Comparison of ENCODE assay signal across 24 mouse cellular contexts in the genomic region with DNA sequence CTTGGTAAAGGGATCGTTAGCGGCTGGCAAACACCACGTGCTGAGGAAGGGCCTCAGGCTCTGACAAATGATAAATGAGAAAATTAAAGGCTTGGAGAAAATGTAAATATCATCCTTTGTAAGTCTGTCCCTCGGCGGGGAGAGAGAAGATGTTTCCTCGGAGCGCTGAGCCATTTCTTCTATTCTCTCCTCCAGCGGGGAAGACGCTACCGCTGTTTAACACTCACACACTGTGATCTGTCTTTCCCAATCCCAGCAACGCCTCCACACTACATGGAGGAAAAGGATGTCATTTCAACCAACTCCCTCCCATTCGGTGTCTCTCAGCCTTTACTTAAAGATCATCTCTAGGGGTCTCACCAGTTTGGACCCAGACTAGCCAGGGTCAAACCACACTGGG.
A peak's percentile ranks its signal among the peaks of the same experiment; 100 is the strongest.
DNase-seq lines count a peak whose midpoint lies in the region; ATAC-seq lines count a peak whose summit lies in the region.
"Had no signal": no experiment of that assay in that cellular context is flagged by ENCODE, and none has a peak within 500 bp of the region (broad histone marks: within the 10 kb centered on the region; RNA-seq: fewer than 3 reads in every experiment).

No protein-coding gene starts in this region.

- peak overlapping the region; percentile 11; the same call in 1 of the 2 replicates for H3K27ac ChIP-seq in midbrain, embryonic 16.5 days (ENCODE audit: low read length)
- H3K27ac ChIP-seq: forebrain, embryonic 13.5 days; heart, embryonic 13.5 days; neural tube, embryonic 15.5 days had no signal

- DNase-seq in frontal cortex, postnatal 36 days (ENCODE audit: low spot score in 2 of 2) = peak; percentile 36
- DNase-seq in frontal cortex, postnatal 10 days (ENCODE audit: low spot score in 2 of 2) = no peak
- DNase-seq in left cerebral cortex, postnatal 25 days (ENCODE audit: low spot score in 2 of 2) = peak; percentile 37 to 72
- no peak for DNase-seq in left cerebral cortex, postnatal 4 days
- DNase-seq in right cerebral cortex, postnatal 25 days = peak; percentile 36
- DNase-seq in right cerebral cortex, postnatal 4 days = no peak
- DNase-seq in lung, postnatal 14 days = no peak
- DNase-seq: adrenal gland, postnatal 25 days; B cell, adult 2 months; cerebellum, adult 18-20 months; cerebellum, postnatal 25 days; gastrocnemius, postnatal 10 days; heart, adult 18-20 months; kidney, adult 8-10 months; kidney, postnatal 14 days; liver; spleen, adult 18-20 months; thymus, adult 18-20 months; thymus, postnatal 4 days had no signal

- H3K4me2 ChIP-seq in midbrain, embryonic 16.5 days (ENCODE audit: low read length) = no peak overlapping the region
- H3K4me2 ChIP-seq: forebrain, embryonic 13.5 days; heart, embryonic 13.5 days; neural tube, embryonic 15.5 days had no signal

- no peaks in the 10 kb centered on the region for H3K9me3 ChIP-seq in midbrain, embryonic 16.5 days (replicated peaks; ENCODE audit: control insufficient read depth, low read length, poor library complexity, severe bottlenecking)
- H3K9me3 ChIP-seq: forebrain, embryonic 13.5 days; heart, embryonic 13.5 days; megakaryocyte, embryonic 14.5 days; neural tube, embryonic 15.5 days had no signal

- no peak for ATAC-seq in midbrain, embryonic 16.5 days
- ATAC-seq: forebrain, embryonic 13.5 days had no signal

- no peaks in the 10 kb centered on the region for H3K27me3 ChIP-seq in midbrain, embryonic 16.5 days (ENCODE audit: control insufficient read depth, insufficient read depth, low read depth, low read length)
- H3K27me3 ChIP-seq: forebrain, embryonic 13.5 days; heart, embryonic 13.5 days; neural tube, embryonic 15.5 days had no signal

- 39% methylated on average over 12 of the region's 12 CpGs for WGBS in midbrain, embryonic 16.5 days

- H3K9ac ChIP-seq in midbrain, embryonic 16.5 days (ENCODE audit: low read depth, low read length) = no peak overlapping the region
- H3K9ac ChIP-seq: forebrain, embryonic 13.5 days; heart, embryonic 13.5 days; neural tube, embryonic 15.5 days had no signal

- peaks cover 15% of the 10 kb centered on the region for H3K4me1 ChIP-seq in midbrain, embryonic 16.5 days (ENCODE audit: control insufficient read depth, insufficient read depth, low read length)

- H3K36me3 ChIP-seq in midbrain, embryonic 16.5 days (ENCODE audit: control insufficient read depth, insufficient read depth, low read length) = no peaks in the 10 kb centered on the region
- H3K36me3 ChIP-seq: heart, embryonic 13.5 days; neural tube, embryonic 15.5 days had no signal

- intact Hi-C loops in left cerebral cortex, postnatal 25 days (cut with DNase I) = no loop called here
- intact Hi-C loops in left cerebral cortex, postnatal 4 days (cut with DNase I) = no loop called here

- no peak overlapping the region for H3K4me3 ChIP-seq in midbrain, embryonic 16.5 days (ENCODE audit: low read depth, low read length)
- H3K4me3 ChIP-seq: forebrain, embryonic 13.5 days; heart, embryonic 13.5 days; megakaryocyte, embryonic 14.5 days; neural tube, embryonic 15.5 days had no signal

Comparison
In these comparisons a context has a peak if more than half of its experiments do, and no peak if none do; other contexts are left out.
1. DNase-seq: peak in frontal cortex, postnatal 36 days (2 of 2), left cerebral cortex, postnatal 25 days (2 of 2) and right cerebral cortex, postnatal 25 days (single experiment); none in frontal cortex, postnatal 10 days (0 of 2), left cerebral cortex, postnatal 4 days (single experiment), right cerebral cortex, postnatal 4 days (single experiment) and lung, postnatal 14 days (single experiment).